Mouse (Mus musculus) naive thymus-derived CD4-positive, alpha-beta T cell, adult 2 months (primary cell): Measurements from ENCODE around the gene Gabrb1.
"Not testable (repeated sequence)": the region's sequence is repeated elsewhere in the genome, so short reads cannot be mapped to it uniquely, and the experiment has no call there.

Experiments
- DNase-seq: peaks from one replicate; pipeline ENCODE4 v3.0.0-alpha.2; 2011; ENCODE audit warnings: low read depth

Gabrb1 gene

GRCm38 (mm10) chr5:72036954-72037353, 379.0 kb downstream of the Gabrb1 start:
- DNase-seq: no peak

GRCm38 (mm10) chr5:72043226-72044151, 385.6 kb downstream of the Gabrb1 start:
- DNase-seq: no peak

DNA sequence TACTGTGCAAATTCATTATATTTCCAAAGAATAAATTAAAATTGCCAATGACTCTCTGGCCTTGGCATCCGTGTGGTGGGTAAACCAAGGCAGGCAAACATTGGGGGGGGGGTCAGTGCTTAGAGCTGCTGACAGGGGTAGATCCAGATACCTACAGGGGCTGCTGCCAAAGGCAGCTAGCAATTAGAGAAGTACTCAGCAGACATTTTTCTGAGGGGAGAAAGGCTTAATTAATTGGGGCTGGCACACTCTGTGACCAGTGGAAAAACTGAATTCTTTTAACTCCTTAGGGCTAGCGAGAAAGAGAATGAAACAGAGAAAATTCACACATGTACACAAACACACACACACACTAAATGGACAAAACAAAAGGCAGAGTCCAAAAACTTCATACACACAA, 388.3 kb downstream of the Gabrb1 start:
- DNase-seq: no peak

- no peak for DNase-seq
These were observed 406.2 kb downstream of the Gabrb1 start for GRCm38 (mm10) chr5:72064079-72064478.

DNA sequence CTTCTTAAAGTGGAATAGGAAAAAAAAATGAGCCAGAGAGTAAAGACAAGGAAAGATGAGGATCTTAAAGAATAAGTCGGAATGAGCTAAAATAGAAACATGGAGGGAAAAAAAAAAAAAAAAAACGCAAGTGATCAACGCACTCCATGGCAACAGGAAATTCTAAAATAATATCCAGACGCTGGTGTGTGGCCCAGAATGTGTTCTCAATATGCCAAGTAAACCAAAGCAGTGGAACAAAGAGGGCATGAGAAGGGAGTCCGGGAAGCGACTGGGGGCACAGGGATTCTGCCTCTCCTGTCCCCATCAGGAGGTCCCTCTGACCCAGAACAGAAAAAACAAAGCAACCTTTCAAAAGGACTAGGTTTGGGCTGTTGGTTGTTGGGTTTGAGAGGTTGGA, 410.9 kb downstream of the Gabrb1 start:
- DNase-seq: no peak

DNA sequence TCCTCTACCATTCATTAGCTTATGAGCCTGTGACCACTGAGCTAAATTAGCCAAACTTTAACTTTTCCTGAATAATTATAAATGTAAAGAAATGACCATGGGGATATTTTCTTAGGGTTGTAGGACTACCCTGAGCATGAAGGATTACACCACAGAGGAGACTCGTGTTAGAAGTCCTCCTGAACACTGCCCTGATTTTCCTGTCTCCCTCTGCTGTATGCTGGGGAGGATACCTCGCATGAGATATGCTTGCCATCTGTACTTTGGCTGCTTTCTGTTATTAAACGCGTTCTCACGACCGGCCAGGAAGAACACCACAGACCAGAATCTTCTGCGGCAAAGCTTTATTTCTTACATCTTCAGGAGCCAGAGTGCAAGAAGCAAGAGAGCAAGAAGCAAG, 411.5 kb downstream of the Gabrb1 start:
- not testable (repeated sequence) for DNase-seq

DNA sequence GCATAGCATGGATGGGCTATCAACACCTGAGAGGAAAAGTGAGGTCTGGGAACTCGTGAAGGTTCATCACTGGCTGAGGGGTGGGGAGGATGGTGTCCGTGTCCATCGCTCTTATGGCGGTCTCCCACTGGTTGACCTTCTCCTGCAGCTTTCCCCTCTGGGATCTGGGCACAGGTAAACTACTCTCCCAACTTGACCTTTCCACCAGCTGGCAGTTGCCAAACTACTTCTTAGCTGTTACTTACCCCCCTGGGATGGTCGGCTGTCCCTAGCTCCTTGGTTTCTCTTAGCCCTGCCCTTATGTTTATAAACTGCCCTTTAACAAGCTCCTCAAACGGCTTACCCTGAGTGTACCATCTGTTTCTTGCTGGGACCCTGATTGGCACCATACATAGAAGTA, 418.9 kb downstream of the Gabrb1 start:
- no peak for DNase-seq

DNA sequence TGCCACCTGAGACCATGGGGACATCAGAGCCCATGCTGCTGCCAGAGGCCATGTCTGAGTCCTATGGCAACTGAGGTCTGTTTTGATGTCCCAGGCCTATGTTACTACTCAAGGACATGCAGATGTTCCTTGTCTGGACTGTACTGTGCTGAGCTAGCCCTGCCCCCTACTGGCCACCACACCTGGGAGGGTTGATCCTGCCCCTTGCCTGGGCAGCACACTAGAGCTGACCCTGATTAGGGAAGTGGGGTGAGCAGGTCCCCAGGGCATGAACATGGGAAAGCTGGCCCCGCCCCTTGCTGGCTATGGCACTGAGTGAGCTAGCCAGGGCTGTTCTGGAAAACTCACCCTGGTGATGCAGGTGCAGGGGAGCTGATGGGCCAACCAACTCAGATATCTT, 428.6 kb downstream of the Gabrb1 start:
- peak; percentile 13 for DNase-seq

GRCm38 (mm10) chr5:72094582-72094981, 436.7 kb downstream of the Gabrb1 start:
- peak; percentile 42 for DNase-seq

- DNase-seq: no peak
These were observed 437.1 kb downstream of the Gabrb1 start for GRCm38 (mm10) chr5:72095015-72095414.

DNA sequence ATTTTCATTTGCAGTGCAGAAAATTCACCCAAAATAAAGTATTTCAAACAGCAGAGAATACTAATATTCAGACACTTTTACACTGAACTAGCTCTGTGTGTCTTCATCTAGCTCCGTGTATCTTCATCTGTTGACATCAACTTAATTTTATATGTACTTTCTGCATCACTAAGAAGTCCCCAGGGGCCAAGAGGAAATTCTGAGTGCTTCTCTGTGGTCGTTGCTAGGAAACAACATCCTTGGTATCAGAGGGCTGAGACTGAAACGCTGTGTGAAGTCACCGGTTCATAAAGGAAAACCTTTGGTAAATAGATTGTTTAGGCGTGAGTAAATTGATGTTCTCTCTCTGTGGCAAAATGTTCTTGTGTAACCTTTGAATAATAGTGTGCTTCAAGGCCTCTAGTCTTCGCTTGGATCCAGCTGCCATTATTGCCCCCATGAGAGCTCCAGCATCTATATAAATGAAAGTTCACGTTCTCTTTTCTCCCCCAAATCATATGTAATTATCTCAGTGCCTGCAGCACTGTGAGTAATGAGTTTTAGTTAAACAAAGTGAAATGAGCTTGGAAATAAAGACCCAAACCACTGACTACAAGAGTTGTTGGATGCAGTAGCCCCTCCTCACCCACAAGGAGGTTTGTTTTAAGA, 446.5 kb downstream of the Gabrb1 start:
- DNase-seq: no peak

DNA sequence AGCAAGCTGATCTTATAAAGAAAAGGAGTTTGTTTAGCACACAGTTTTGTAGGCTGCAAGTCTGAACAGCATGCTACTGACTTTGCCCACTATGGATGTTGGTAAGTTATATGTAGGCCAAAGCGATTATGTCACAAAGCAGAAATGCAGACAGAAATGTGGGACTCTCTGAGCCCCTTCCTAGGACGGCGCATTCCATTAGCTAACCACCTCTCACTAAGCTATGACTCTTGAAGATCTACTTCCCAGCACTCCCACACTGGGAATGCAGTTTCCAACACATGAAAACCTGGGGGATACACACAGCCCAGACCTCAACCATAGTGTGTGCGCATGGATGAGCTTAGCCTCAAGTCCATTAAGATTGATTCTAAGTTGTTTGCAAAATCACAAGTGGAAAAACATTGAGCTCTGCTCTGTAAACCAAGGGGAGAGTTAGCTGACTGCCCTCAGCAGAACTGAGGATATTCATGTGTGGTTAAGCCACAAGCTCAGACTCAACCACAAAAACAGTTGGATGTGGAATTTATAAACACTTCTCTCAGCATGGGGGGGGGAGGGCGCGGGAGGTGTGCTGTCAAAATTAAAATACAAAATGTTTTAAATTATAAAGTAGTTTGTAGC, 464.6 kb downstream of the Gabrb1 start:
- no peak for DNase-seq

DNA sequence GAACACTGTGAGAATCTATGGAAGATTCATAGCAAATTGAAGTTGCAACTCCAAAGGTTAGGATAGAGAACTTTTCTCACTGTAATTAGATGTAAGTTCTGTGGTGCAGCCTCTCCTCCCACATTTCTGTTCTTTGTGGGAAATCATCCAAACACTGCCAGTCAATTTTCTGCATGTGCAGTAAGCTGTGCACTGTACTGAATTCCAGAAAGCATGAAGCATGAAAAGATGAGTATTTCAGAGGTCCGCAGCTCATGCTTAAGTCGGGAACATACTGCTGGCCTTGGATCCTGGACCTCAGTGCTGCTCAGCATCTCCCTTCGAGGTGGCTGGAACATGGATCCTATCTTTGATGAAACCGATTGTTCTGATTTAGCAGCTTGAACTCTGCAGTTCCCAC, 468.8 kb downstream of the Gabrb1 start:
- DNase-seq: no peak

DNA sequence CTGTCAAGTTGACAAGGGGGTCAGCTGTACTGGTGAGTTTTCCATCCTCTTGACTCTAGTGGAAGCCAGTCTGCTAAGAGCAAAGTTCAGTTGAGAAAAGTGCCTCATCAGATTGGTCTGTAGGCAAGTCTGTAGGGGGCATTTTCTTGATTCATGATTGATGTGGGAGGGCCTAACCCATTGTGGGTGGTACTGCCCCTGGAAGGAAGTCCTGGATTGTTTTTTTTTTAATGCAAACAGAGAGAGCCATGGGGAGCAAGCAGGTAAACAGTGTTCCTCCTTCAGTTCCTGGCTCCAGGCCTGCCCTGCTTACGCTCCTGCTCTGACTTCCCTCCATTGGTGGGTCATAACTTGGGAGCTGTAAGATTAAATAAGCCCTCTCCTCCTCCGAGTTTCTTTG, 476.0 kb downstream of the Gabrb1 start:
- DNase-seq: no peak

- no peak for DNase-seq
These were observed 480.3 kb downstream of the Gabrb1 start for GRCm38 (mm10) chr5:72138256-72138655.

DNA sequence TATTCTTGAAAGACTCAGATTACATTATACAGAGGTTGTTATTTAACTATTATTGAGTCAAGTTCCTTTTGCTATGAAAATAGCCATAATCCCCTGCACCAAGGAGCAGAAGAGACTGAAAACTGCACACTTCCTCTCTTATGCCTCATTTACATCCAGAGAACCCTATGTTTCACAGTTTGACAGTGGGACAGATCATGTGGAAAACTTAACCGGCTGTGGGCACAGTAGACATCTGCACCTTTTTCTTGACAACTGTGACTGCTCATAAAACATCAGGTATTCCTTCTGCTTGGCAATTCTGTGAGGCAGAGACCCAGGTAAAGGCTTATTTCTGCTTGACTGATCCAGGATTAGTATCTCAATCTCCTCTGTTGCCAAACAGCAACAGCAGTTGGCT, 481.7 kb downstream of the Gabrb1 start:
- DNase-seq: no peak

- DNase-seq: no peak
These were observed 490.8 kb downstream of the Gabrb1 start for GRCm38 (mm10) chr5:72148679-72149078.

DNA sequence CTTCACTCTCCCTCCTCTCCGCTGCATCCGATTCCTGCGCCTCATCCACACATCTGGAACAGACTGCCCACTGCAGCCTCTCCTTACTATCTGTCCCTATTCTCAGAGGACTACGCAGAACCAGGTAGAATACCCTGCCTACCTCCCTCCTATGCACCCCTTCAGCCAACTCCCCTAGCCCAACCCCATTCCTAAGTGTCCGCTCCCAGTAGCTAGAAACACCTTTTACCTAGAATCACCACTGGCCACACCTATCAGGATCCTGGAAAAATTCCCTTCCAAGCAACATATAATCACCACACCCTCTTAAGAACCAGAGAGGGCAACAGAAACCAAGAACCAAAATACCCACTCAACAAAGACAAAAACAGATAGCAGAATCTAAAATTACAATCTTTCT, 493.0 kb downstream of the Gabrb1 start:
- no peak for DNase-seq

- not testable (repeated sequence) for DNase-seq
These were observed 497.8 kb downstream of the Gabrb1 start for GRCm38 (mm10) chr5:72155686-72156085.

GRCm38 (mm10) chr5:72156598-72156997, 498.7 kb downstream of the Gabrb1 start:
- DNase-seq: no peak

DNA sequence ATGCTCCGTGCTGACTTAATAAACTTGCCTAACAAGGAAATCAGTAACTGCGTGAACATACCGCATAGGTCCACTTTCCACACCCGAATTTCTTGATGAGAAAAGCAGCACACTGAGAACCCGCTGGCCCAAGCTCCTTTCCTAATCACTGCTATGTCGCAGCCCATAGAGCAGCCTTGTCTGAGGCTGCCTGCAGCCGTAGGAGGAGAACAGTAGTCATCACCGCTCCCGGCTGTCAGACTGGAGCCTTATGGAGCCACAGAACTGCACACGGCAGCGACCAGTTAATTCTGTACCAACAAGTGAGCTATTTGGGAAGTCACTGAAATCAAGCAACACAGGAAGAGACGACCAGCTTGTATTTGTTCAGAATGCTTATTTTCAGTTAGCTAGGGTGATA, 500.8 kb downstream of the Gabrb1 start:
- no peak for DNase-seq

- DNase-seq: peak; percentile 75
These were observed 501.6 kb downstream of the Gabrb1 start for GRCm38 (mm10) chr5:72159537-72159936.
